Mouse (Mus musculus) liver, embryonic 15.5 days (tissue): ENCODE data around the gene Trim7. TPM values are rescaled to one million over a fixed set of nuclear protein-coding genes. Genes with fewer than 3 reads are reported as not detected.
"Not testable (repeated sequence)": the region's sequence is repeated elsewhere in the genome, so short reads cannot be mapped to it uniquely, and the experiment has no call there.

ENCODE experiments used
- ATAC-seq: fragments of 200-750 bp; cut with Nextera tagmentation; 2 replicates; pipeline ENCODE4 v1.8.0; 2017; ENCODE audit warnings: moderate number of reproducible peaks, mild to moderate bottlenecking, moderate library complexity; ENCODE audit not compliant: insufficient read depth
- H3K27ac ChIP-seq: fragments of 300-500 bp; sonication (generic); replicated peaks from 2 replicates; pipeline ENCODE4 v1.5.1; 2015; ENCODE audit warnings: mild to moderate bottlenecking, inconsistent platforms
- H3K27me3 ChIP-seq: fragments of 300-500 bp; sonication (generic); 2 replicates; pipeline ENCODE4 v1.6.1; 2015; ENCODE audit warnings: mild to moderate bottlenecking, inconsistent platforms
- H3K36me3 ChIP-seq: fragments of 300-500 bp; sonication (generic); replicated peaks from 2 replicates; pipeline ENCODE4 v1.6.1; 2015; ENCODE audit warnings: moderate library complexity, mild to moderate bottlenecking, inconsistent platforms
- H3K4me1 ChIP-seq: fragments of 300-500 bp; sonication (generic); replicated peaks from 2 replicates; pipeline ENCODE4 v1.6.1; 2015; ENCODE audit warnings: inconsistent platforms
- H3K4me2 ChIP-seq: fragments of 300-500 bp; sonication (generic); 2 replicates; pipeline ENCODE4 v1.6.1; 2015; ENCODE audit warnings: moderate library complexity, mild to moderate bottlenecking, inconsistent platforms
- H3K4me3 ChIP-seq: fragments of 300-500 bp; sonication (generic); replicated peaks from 2 replicates; pipeline ENCODE4 v1.5.1; 2015; ENCODE audit warnings: mild to moderate bottlenecking, inconsistent platforms
- H3K9ac ChIP-seq: fragments of 300-500 bp; sonication (generic); 2 replicates; pipeline ENCODE4 v1.6.1; 2015; ENCODE audit warnings: moderate library complexity, mild to moderate bottlenecking, inconsistent platforms
- H3K9me3 ChIP-seq: fragments of 300-500 bp; sonication (generic); replicated peaks from 2 replicates; pipeline ENCODE4 v1.6.1; 2016; ENCODE audit warnings: inconsistent platforms
- WGBS: fragments of 180-500 bp; shearing (Covaris S2); methylation state at CpG from one replicate; pipeline ENCODE4 v1.1.7; 2015; ENCODE audit warnings: mixed read lengths; ENCODE audit not compliant: insufficient replicate concordance; 5-methylcytosine and 5-hydroxymethylcytosine counted together
- polyA plus RNA-seq: library from polyadenylated mRNA; unstranded; fragments of >200 nt; fragmentation: Nextera tagmentation; extraction: Ambion mirVana; gene quantifications from 2 replicates; pipeline ENCODE4 v1.2.1, GENCODE M21; 2015

Trim7 gene
- polyA plus RNA-seq, 1 experiment from 2014 or later = 0.09 TPM

DNA sequence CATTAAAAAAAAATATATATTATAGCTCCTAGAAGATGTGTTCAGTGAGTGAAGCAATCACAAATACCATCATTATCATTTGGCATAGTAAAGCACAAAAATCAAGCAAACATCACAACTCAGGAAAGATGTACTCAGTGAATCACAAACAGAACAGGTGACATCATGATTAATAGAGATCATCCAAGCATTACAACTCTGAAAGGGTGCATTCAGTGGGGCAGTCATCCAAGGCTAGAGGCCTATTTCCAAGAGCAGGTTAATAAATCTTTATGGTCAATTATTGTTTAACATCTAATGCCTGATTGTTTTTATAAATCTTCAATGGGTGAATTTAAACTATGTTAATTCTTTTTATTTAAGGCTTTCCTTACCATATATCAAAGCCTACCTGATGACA, 14.9 kb downstream of the Trim7 start:
- Histone ChIP-seq H3K9me3 (no peaks in the 10 kb centered on the region), H3K27ac (no peak overlapping the region), H3K4me3 (no peak overlapping the region), H3K36me3 (no peaks in the 10 kb centered on the region), H3K27me3 (peaks cover 33% of the 10 kb centered on the region), H3K9ac (no peak overlapping the region), H3K4me2 (no peak overlapping the region), H3K4me1 (peaks cover 22% of the 10 kb centered on the region)
- ATAC-seq = no peak

DNA sequence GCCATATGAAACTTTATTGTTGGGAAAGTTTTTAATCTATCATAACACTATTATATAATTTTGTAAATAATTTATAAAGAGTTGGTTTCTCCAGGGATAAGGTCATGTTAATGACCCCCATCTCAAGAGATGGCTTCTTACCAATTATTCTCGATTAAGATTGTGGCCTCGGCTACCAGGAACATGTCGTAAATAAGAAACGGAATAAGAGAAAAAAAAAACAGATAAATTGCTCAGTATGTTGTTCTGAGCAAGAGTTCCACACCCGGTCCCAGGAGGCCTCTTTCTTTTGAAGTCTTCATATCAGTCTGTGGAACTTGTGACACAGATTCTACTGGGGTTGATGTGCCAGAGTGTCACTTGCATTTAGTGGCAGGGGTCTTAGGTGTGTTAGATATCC, 15.3 kb downstream of the Trim7 start:
- Histone ChIP-seq H3K4me2 (no peak overlapping the region), H3K36me3 (no peaks in the 10 kb centered on the region), H3K9me3 (no peaks in the 10 kb centered on the region), H3K9ac (no peak overlapping the region), H3K27me3 (peaks cover 29% of the 10 kb centered on the region), H3K4me1 (peaks cover 22% of the 10 kb centered on the region), H3K4me3 (no peak overlapping the region), H3K27ac (no peak overlapping the region)
- ATAC-seq = no peak
- 66% methylated on average over 5 of the region's 5 CpGs for whole genome bisulfite sequencing

GRCm38 (mm10) chr11:48842378-48842792, 16.4 kb downstream of the Trim7 start:
- H3K27me3 ChIP-seq = peaks cover 17% of the 10 kb centered on the region
- H3K4me1 ChIP-seq = peaks cover 13% of the 10 kb centered on the region
- no peaks in the 10 kb centered on the region for H3K36me3 ChIP-seq
- no peak overlapping the region for H3K4me2 ChIP-seq
- no peaks in the 10 kb centered on the region for H3K9me3 ChIP-seq
- WGBS = 65% methylated on average over 4 of the region's 4 CpGs
- H3K4me3 ChIP-seq = no peak overlapping the region
- H3K9ac ChIP-seq = no peak overlapping the region
- no peak for ATAC-seq
- H3K27ac ChIP-seq = no peak overlapping the region

DNA sequence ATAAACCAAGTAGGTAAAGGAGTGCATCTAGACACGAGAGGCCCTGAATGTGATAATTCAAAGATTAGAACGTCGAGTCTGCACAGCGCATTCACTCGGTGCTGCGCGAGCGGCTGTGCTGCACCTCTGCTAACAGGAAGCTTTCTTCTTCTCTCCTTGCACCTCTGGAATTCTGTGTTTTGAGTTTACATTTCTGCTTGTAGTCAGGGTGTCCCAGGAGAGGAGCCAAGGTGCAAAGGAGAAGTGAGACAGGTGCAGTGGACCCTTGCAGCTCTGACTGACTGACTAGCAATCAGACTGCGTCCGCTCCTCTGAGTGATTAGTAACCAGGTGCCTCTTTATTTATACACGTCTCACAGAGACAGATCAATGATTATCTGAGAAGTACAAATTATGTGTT, 17.3 kb downstream of the Trim7 start:
- ATAC-seq = no peak
- Histone ChIP-seq H3K27me3 (peaks cover 10% of the 10 kb centered on the region), H3K4me3 (no peak overlapping the region), H3K27ac (no peak overlapping the region), H3K36me3 (no peaks in the 10 kb centered on the region), H3K9ac (no peak overlapping the region), H3K9me3 (no peaks in the 10 kb centered on the region), H3K4me1 (peaks cover 5% of the 10 kb centered on the region), H3K4me2 (no peak overlapping the region)
- 72% methylated on average over 11 of the region's 11 CpGs for WGBS

GRCm38 (mm10) chr11:48844309-48844708, 18.4 kb downstream of the Trim7 start:
- H3K27ac ChIP-seq = no peak overlapping the region
- ATAC-seq = no peak
- H3K4me1 ChIP-seq = no peaks in the 10 kb centered on the region
- H3K36me3 ChIP-seq = no peaks in the 10 kb centered on the region
- no peak overlapping the region for H3K4me3 ChIP-seq
- H3K27me3 ChIP-seq = peaks cover 14% of the 10 kb centered on the region
- H3K9me3 ChIP-seq = no peaks in the 10 kb centered on the region
- no peak overlapping the region for H3K4me2 ChIP-seq
- no peak overlapping the region for H3K9ac ChIP-seq
- 59% methylated on average over 6 of the region's 6 CpGs for WGBS

- ATAC-seq = no peak
- Histone ChIP-seq H3K4me3 (no peak overlapping the region), H3K9ac (no peak overlapping the region), H3K27ac (no peak overlapping the region), H3K9me3 (no peaks in the 10 kb centered on the region), H3K36me3 (no peaks in the 10 kb centered on the region), H3K4me2 (no peak overlapping the region), H3K27me3 (peaks cover 16% of the 10 kb centered on the region), H3K4me1 (no peaks in the 10 kb centered on the region)
- 38% methylated on average over 13 of the region's 13 CpGs for WGBS
These were observed 19.4 kb downstream of the Trim7 start for GRCm38 (mm10) chr11:48845244-48845815.

GRCm38 (mm10) chr11:48846362-48846761, 20.4 kb downstream of the Trim7 start:
- H3K4me3 ChIP-seq, H3K9me3 ChIP-seq, H3K4me1 ChIP-seq, H3K9ac ChIP-seq, H3K36me3 ChIP-seq, H3K27ac ChIP-seq, H3K4me2 ChIP-seq, ATAC-seq: not testable (repeated sequence)
- WGBS = 53% methylated on average over 2 of the region's 2 CpGs
- H3K27me3 ChIP-seq = peaks cover 16% of the 10 kb centered on the region

DNA sequence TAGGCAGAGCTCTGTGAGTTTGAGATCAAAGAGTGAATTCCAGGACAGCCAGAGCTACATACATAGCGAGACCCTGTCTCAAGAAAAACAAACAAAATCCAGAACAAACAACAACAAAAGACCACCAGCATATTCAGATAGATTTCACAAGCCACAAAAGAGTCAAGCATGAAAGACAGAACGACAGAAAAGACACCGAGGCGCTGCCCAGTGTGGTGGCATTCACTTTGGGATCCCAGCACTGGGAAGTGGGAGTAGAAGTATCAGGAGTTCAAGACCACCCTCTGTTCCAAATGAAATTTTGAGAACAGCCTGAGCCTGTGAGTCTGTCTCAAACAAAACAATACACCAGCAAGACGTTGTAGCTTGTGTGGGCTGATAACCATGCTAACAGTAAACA, 20.9 kb downstream of the Trim7 start:
- no peaks in the 10 kb centered on the region for H3K36me3 ChIP-seq
- ATAC-seq = no peak
- H3K4me3 ChIP-seq = no peak overlapping the region
- H3K4me1 ChIP-seq = no peaks in the 10 kb centered on the region
- 57% methylated on average over 5 of the region's 5 CpGs for WGBS
- no peaks in the 10 kb centered on the region for H3K9me3 ChIP-seq
- H3K4me2 ChIP-seq = no peak overlapping the region
- no peak overlapping the region for H3K27ac ChIP-seq
- H3K27me3 ChIP-seq = peaks cover 16% of the 10 kb centered on the region
- no peak overlapping the region for H3K9ac ChIP-seq

DNA sequence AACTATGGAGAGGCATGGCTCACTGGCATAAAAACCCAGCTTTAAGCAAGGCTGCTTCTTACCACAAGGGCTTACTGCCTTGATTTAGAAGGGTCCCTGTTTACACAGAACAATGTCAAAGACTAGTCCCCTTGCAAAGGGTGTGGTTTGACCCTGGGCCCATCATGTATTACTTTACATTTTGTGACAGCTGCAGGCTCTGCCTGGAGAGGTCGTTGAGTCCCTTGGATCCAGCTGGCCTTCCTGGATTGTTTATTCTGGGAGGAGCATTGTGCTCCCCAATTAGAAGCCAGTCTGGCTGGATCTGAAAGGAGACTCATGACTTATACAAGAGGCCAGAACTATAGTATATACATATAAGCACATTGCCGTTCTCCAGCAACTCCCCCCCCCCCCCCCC, 24.3 kb downstream of the Trim7 start:
- Histone ChIP-seq H3K36me3 (no peaks in the 10 kb centered on the region), H3K4me2 (no peak overlapping the region), H3K27me3 (peaks cover 23% of the 10 kb centered on the region), H3K9me3 (no peaks in the 10 kb centered on the region), H3K4me1 (peaks cover 26% of the 10 kb centered on the region), H3K27ac (no peak overlapping the region), H3K4me3 (no peak overlapping the region), H3K9ac (no peak overlapping the region)
- ATAC-seq = no peak
- WGBS = 41% methylated on average over 2 of the region's 2 CpGs

DNA sequence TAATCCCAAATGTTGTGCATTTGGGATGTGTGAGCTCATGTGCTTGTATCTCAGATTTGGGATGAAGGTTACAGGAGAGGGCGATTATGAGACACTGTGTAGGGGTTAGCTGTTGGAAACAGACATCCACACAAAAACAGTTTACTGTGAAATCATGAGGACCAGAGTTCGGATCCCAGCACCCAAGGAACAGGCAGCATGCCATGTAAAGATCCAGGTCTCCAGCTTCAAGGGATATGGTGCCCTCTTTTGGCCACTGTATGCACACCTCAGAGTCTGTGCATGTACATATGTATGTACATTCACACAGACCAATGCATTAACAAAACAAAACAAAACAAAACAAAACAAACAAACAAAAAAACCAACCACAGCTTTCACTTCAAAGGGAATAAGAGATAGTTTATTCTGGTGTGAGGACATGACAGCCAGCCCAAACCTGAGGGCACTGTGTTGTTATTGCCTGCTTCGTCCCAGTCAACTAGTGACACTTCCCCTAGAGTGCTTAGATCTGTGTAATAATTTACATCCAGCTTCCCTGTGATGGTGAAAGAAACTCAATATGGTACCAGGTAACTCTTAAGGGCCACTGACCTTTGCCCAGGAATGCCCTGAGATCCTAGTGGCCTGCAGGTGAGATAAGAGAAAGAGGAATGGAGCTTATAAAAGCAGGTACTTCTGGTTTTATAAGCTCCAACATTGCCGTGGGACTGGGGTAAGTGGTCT, 25.5 kb downstream of the Trim7 start:
- Histone ChIP-seq H3K36me3 (no peaks in the 10 kb centered on the region), H3K9ac (no peak overlapping the region), H3K27ac (no peak overlapping the region), H3K4me1 (peaks cover 33% of the 10 kb centered on the region), H3K27me3 (peaks cover 23% of the 10 kb centered on the region), H3K4me2 (no peak overlapping the region), H3K9me3 (no peaks in the 10 kb centered on the region), H3K4me3 (no peak overlapping the region)
- 62% methylated on average over 4 of the region's 4 CpGs for WGBS
- ATAC-seq = no peak

DNA sequence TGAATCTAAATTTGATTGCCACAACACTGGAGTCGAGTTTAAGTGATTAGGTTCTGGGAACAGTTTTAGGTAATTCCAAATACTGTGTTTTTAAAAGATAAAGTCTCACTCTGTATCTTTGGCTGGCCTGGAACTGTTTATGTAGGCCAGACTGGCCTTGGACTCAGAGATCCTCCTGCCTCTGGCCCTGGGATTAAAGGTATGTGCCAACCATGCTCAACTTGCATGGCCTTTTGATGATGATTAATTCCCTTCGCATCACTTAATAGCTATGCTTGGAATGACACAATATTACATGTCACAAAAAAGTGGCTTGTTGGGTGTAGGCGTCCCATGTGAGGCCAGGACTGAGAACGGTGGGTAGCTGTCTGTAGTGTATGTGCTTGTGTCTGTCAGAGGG, 26.2 kb downstream of the Trim7 start:
- H3K4me3 ChIP-seq = no peak overlapping the region
- H3K36me3 ChIP-seq = no peaks in the 10 kb centered on the region
- H3K4me1 ChIP-seq = peaks cover 40% of the 10 kb centered on the region
- H3K9me3 ChIP-seq = no peaks in the 10 kb centered on the region
- H3K9ac ChIP-seq = no peak overlapping the region
- peaks cover 23% of the 10 kb centered on the region for H3K27me3 ChIP-seq
- H3K4me2 ChIP-seq = peak overlapping the region; percentile 94; the same call in 1 of the 2 replicates
- 72% methylated on average over 4 of the region's 4 CpGs for WGBS
- ATAC-seq = no peak
- H3K27ac ChIP-seq = no peak overlapping the region
